Mouse (Mus musculus) stomach, embryonic 14.5 days (tissue): ENCODE measurements around the gene Itga2b. TPM values are rescaled to one million over a fixed set of nuclear protein-coding genes. Genes with fewer than 3 reads are reported as not detected.

Experiments
- ATAC-seq: fragments of 200-750 bp; cut with Nextera tagmentation; 2 replicates; pipeline ENCODE4 v1.8.0; 2017; ENCODE audit warnings: low read depth, moderate TSS enrichment; ENCODE audit not compliant: insufficient number of reproducible peaks, insufficient read depth, low FRiP score
- H3K27ac ChIP-seq: fragments of 300-500 bp; sonication (generic); 2 replicates; pipeline ENCODE4 v1.5.1; 2014; ENCODE audit warnings: mild to moderate bottlenecking, low read length, moderate library complexity, mixed read lengths
- H3K27me3 ChIP-seq: fragments of 300-500 bp; sonication (generic); 2 replicates; pipeline ENCODE4 v1.6.1; 2014; ENCODE audit warnings: low read length, control low read depth, mixed read lengths; ENCODE audit not compliant: control insufficient read depth, insufficient read depth
- H3K36me3 ChIP-seq: fragments of 300-500 bp; sonication (generic); 2 replicates; pipeline ENCODE4 v1.6.1; 2014; ENCODE audit warnings: mild to moderate bottlenecking, control low read depth, low read length, moderate library complexity, mixed read lengths; ENCODE audit not compliant: control insufficient read depth, insufficient read depth
- H3K4me1 ChIP-seq: fragments of 300-500 bp; sonication (generic); 2 replicates; pipeline ENCODE4 v1.6.1; 2014; ENCODE audit warnings: low read length, control low read depth, mixed read lengths; ENCODE audit not compliant: control insufficient read depth, insufficient read depth
- H3K4me2 ChIP-seq: fragments of 300-500 bp; sonication (generic); replicated peaks from 2 replicates; pipeline ENCODE4 v1.6.1; 2014; ENCODE audit warnings: low read depth, low read length, control low read depth
- H3K4me3 ChIP-seq: fragments of 300-500 bp; sonication (generic); 2 replicates; pipeline ENCODE4 v1.5.1; 2014; ENCODE audit warnings: low read depth, low read length, control low read depth
- H3K9ac ChIP-seq: fragments of 300-500 bp; sonication (generic); replicated peaks from 2 replicates; pipeline ENCODE4 v1.6.1; 2014; ENCODE audit warnings: low read depth, mild to moderate bottlenecking, control low read depth, low read length, moderate library complexity, mixed read lengths
- H3K9me3 ChIP-seq: fragments of 300-500 bp; sonication (generic); 2 replicates; pipeline ENCODE4 v1.6.1; 2016; ENCODE audit warnings: low read depth, low read length, control low read depth; ENCODE audit not compliant: control insufficient read depth
- WGBS: fragments of 180-500 bp; shearing (Covaris S2); extraction: QIAGEN DNeasy Blood & Tissue Kit; methylation state at CpG from one replicate; pipeline ENCODE4 v1.1.7; 2014; 5-methylcytosine and 5-hydroxymethylcytosine counted together
- polyA plus RNA-seq: library from polyadenylated mRNA; unstranded; fragments of >200 nt; fragmentation: Nextera tagmentation; extraction: Ambion mirVana; gene quantifications from 2 replicates; pipeline ENCODE4 v1.2.1, GENCODE M21; 2014

Itga2b gene
- polyA plus RNA-seq, 1 experiment from 2014 or later: 6.4 TPM

- H3K27ac ChIP-seq: no peak overlapping the region
- no peak overlapping the region for H3K9ac ChIP-seq
- H3K36me3 ChIP-seq: peaks cover under 1% of the 10 kb centered on the region; the same call in 1 of the 2 replicates
- WGBS: 78% methylated on average over 3 of the region's 3 CpGs
- H3K27me3 ChIP-seq: no peaks in the 10 kb centered on the region
- H3K4me1 ChIP-seq: peaks cover 16% of the 10 kb centered on the region
- ATAC-seq: no peak
- no peaks in the 10 kb centered on the region for H3K9me3 ChIP-seq
- H3K4me3 ChIP-seq: no peak overlapping the region
- H3K4me2 ChIP-seq: no peak overlapping the region
Measured at GRCm38 (mm10) chr11:102409795-102410330, 60.1 kb downstream of the Itga2b start.

DNA sequence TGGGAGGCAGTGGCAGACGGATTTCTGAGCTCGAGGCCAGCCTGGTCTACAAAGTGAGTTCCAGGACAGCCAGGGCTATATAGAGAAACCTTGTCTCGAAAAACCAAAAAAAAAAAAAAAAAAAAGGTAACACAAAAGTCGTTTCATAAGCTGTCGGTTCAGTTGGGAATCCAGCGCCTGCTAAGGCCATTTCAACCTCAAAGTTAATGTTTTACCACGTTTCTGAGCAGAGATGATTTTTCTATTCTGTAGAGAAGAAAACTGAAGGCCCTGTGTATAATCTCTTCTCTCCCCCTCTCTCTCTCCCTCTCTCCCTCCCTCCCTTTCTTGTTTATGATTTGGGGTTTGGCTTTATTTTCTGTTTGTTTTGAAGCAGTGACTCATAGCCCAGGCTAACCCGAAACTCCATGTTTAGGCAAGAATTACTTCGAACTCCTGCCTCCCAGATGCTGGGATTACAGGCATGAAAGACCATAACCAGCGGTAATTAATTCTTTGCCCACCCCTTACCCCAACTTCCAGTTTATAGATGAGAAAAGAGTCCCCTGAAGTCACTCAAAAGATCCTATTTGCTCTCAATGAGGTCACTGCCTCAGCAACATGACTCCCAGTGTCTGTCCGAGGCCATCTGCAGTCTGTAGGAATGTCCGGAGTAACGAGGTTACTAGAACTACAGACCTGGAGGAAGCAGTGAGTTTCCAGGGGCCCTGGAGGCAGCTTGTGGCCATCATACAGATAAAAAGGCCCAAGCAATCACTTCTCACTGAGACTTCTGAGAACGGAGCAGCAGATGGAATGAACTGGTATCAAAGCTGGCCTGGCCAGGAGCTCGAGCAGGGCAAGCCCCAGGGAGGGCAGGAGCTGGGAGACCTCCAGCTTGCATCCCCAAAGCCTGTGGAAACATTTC, 60.8 kb downstream of the Itga2b start:
- no peaks in the 10 kb centered on the region for H3K27me3 ChIP-seq
- peak overlapping the region; percentile 76; the same call in 1 of the 2 replicates for H3K27ac ChIP-seq
- H3K9me3 ChIP-seq: no peaks in the 10 kb centered on the region
- H3K36me3 ChIP-seq: peaks cover 7% of the 10 kb centered on the region; the same call in 1 of the 2 replicates
- peak overlapping the region; percentile 82 for H3K4me2 ChIP-seq
- peaks cover 17% of the 10 kb centered on the region for H3K4me1 ChIP-seq
- 37% methylated on average over 15 of the region's 15 CpGs for WGBS
- no peak for ATAC-seq
- H3K9ac ChIP-seq: no peak overlapping the region
- H3K4me3 ChIP-seq: peak overlapping the region; percentile 81; the same call in 1 of the 2 replicates

DNA sequence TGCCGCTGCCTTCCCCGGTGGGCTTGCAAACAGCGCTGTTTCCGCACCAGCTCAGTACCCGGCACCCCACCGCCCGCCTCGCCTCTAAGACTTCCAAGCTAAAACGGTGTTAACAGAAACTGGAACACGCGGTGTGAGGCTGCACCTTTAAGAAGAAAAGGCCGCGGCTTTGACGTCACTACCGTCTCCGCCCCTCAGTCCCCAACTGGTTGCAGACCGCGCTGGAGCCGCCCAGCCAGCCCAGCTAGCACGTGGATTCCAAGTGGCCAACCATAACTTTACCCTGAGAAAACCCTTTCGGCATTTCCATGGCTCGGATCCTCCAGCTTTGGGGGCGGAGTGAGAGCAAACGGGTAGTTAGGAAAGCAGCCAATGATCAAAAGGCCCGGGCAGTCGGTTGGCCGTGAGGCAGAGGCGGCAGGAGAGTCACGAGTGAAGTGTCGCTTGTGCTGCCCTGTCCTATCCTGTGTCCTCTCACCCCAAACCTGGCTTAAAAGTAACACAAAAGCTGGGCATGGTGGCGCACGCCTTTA, 61.5 kb downstream of the Itga2b start:
- Histone ChIP-seq H3K36me3 (peaks cover 14% of the 10 kb centered on the region; the same call in 1 of the 2 replicates), H3K4me2 (peak overlapping the region; percentile 82), H3K4me1 (peaks cover 17% of the 10 kb centered on the region), H3K27ac (peak overlapping the region; percentile 94), H3K9ac (peak overlapping the region; percentile 40; the same call in 1 of the 2 replicates), H3K27me3 (no peaks in the 10 kb centered on the region), H3K9me3 (no peaks in the 10 kb centered on the region), H3K4me3 (peak overlapping the region; percentile 81)
- under 1% methylated on average over 32 of the region's 32 CpGs for WGBS
- peak; percentile 94 for ATAC-seq

GRCm38 (mm10) chr11:102407834-102408215, 62.1 kb downstream of the Itga2b start, which contains the start of gene Slc25a39:
TSS of gene Slc25a39 (minus strand) at chr11:102407946.
- no peak for ATAC-seq
- Histone ChIP-seq H3K36me3 (peaks cover 20% of the 10 kb centered on the region), H3K4me1 (peaks cover 17% of the 10 kb centered on the region), H3K9me3 (no peaks in the 10 kb centered on the region), H3K27ac (peak within 1 kb of the TSS; percentile 94), H3K4me3 (peak within 1 kb of the TSS; percentile 81), H3K9ac (peak within 1 kb of the TSS; percentile 70), H3K27me3 (no peaks in the 10 kb centered on the region), H3K4me2 (peak within 1 kb of the TSS; percentile 82)
- WGBS: under 1% methylated on average over 19 of the region's 19 CpGs

GRCm38 (mm10) chr11:102406900-102407833, 62.8 kb downstream of the Itga2b start:
- no peaks in the 10 kb centered on the region for H3K27me3 ChIP-seq
- peak overlapping the region; percentile 81 for H3K4me3 ChIP-seq
- peak overlapping the region; percentile 82 for H3K4me2 ChIP-seq
- peak overlapping the region; percentile 94 for H3K27ac ChIP-seq
- peak overlapping the region; percentile 70 for H3K9ac ChIP-seq
- no peaks in the 10 kb centered on the region for H3K9me3 ChIP-seq
- H3K4me1 ChIP-seq: peaks cover 17% of the 10 kb centered on the region
- peak; percentile 77 for ATAC-seq
- H3K36me3 ChIP-seq: peaks cover 25% of the 10 kb centered on the region
- under 1% methylated on average over 79 of the region's 85 CpGs for WGBS

DNA sequence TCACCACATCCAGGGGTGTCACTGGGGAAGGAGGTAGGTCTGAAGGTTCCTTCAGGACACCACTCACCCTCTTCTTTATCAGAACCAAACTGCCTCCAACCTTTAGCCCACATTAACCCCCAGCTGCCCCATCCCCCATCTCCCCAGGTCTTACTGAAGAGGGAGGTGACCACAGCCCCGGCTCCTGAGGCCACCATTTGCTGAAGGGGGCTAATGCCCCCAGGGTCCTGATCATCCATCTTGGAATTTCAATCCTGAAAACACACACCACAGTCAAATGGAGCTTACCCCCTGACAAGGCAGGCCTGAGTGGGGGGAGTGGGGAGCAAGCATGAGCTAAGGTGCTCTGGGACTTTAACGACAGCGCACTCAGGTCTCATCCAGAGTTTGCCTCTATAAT, 63.5 kb downstream of the Itga2b start:
- Histone ChIP-seq H3K27me3 (no peaks in the 10 kb centered on the region), H3K4me3 (peak overlapping the region; percentile 81), H3K4me2 (peak overlapping the region; percentile 82), H3K36me3 (peaks cover 25% of the 10 kb centered on the region), H3K9ac (peak overlapping the region; percentile 70), H3K27ac (peak overlapping the region; percentile 94; the same call in 1 of the 2 replicates), H3K4me1 (peaks cover 17% of the 10 kb centered on the region), H3K9me3 (no peaks in the 10 kb centered on the region)
- 4% methylated on average over 3 of the region's 3 CpGs for WGBS
- no peak for ATAC-seq

GRCm38 (mm10) chr11:102405544-102406285, 64.2 kb downstream of the Itga2b start:
- Histone ChIP-seq H3K4me3 (peak overlapping the region; percentile 81; the same call in 1 of the 2 replicates), H3K36me3 (peaks cover 25% of the 10 kb centered on the region), H3K27ac (no peak overlapping the region), H3K4me1 (peaks cover 17% of the 10 kb centered on the region), H3K9me3 (no peaks in the 10 kb centered on the region), H3K9ac (no peak overlapping the region), H3K4me2 (peak overlapping the region; percentile 82), H3K27me3 (0 out of 2 replicates have a peak, but pooled peaks cover under 1% of the 10 kb centered on the region)
- ATAC-seq: no peak
- 84% methylated on average over 11 of the region's 11 CpGs for WGBS
